Mouse (Mus musculus): ENCODE results near the gene Pfpl. TPM values are rescaled to one million over a fixed set of nuclear protein-coding genes. Genes with fewer than 3 reads are reported as not detected.
A peak's percentile ranks its signal among the peaks of the same experiment; 100 is the strongest.

Pfpl gene
- not detected in 2 replicates for polyA plus RNA-seq (2015; fragmentation: Nextera tagmentation; extraction: Ambion mirVana)

- no peak for DNase-seq (ENCODE audit: low spot score)
Observed at GRCm38 (mm10) chr19:12427605-12428004, at the start of gene Pfpl. Pfpl (plus strand) TSS chr19:12427905.

DNA sequence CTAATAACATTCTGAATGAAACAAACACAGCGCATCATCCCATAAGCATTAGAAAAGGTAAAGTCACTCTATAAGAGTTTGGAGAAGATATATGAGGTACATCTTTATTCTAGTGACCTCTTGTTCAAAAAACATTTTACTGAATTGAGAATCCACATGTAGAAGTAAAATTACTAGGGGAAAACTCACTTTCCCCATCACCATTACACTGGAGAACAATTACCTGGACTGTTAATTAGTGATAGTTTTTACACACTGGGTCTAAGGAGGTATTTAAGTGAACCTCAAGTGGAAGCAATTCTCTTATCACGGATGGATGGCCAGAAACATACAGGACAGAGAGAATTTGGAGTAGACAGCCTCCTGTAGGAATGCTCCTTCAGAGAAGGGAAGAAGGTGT lies 40.7 kb upstream of the Pfpl start, which contains the start of gene Olfr1440:
Olfr1440 (plus strand) TSS at position 301 of the 400 bp plus-strand sequence.
- DNase-seq (ENCODE audit: low spot score): no peak

- no peak for DNase-seq (ENCODE audit: low spot score)
Observed at GRCm38 (mm10) chr19:12413737-12414136, 14.0 kb upstream of the Pfpl start.

DNA sequence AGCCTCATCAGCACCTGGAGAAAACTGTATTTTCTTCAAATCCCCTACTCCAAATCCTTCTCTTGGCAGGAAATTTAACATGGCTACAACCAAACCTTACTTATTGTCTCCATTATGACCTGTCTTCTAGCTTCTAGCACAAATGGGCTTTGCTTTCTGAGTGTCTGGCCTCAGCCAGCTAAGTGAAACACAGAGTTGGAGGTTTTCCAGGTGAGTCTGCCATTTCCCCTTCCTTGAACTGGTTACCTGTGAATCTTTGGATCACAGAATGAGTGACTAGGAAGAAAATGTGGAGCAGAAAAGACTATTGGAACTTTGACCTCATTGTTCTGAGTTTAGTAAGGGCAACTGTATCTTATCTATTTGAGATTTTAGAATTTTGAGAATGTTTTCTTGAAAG lies 10.3 kb upstream of the Pfpl start, which contains the start of gene Olfr1441:
Olfr1441 (plus strand) TSS at position 73 of the 400 bp plus-strand sequence.
- DNase-seq (ENCODE audit: low spot score): no peak

GRCm38 (mm10) chr19:12418312-12418711 lies 9.4 kb upstream of the Pfpl start:
- DNase-seq (ENCODE audit: low spot score): no peak

DNA sequence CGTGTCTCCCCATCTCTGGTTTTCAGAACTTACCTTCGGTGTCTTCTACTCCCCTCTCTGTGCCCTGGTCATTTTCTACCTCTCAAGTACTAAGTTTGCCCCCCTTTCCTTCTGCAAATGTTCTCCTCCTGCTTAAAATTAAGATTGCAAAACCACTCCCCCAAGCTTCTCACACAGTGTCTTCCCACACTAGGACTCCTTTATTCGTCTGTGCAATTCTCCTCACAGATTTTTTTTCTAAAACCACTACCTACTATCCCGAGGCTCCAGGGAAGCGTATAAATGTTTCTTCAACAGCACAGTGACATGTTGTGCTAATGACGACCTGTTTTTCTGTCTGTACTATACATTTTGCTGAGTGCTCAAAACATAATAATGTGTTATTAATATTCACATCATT lies 7.2 kb upstream of the Pfpl start:
- no peak for DNase-seq (ENCODE audit: low spot score)

GRCm38 (mm10) chr19:12421680-12422079 lies 6.0 kb upstream of the Pfpl start:
- no peak for DNase-seq (ENCODE audit: low spot score)

DNA sequence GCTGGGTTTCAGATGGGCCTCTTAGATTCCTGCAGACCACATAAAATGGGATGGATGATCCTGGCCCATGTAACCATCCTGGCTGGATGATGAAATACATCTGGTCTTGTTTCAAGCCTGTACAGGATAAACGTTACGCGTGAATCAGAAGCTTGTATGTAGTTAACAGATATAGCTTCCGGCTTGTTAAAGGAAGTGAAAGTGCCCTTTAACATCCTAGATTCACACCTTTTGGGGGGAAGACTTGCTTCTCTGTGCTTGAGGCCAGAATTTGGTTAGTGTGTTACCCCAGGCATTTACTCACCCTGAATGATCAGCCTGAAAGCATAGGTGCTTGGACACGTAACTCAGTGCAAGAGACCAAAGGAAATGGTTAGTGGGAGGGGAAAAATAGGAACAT lies 604 bp upstream of the Pfpl start:
- DNase-seq (ENCODE audit: low spot score): no peak

DNA sequence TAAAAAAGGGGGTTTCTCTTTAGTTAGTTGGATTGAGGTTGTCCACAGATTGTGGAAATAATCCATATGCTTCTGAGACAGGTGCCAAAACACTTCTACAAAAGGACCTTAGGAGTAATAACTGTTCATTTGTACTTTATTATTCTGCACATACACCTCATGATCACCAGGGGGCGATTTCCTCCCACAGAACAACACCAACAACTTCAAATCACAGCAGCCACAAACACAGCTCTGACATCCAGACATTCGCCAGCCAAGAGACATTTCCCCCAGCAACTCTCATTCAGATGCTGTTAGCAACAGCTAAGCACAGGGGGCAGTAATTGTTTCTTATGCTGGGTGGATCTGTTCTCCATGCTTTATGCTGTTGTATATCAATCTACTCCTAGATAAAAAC lies 5.3 kb downstream of the Pfpl start:
- peak; percentile 11 for DNase-seq (ENCODE audit: low spot score)

- no peak for DNase-seq (ENCODE audit: low spot score)
Observed at GRCm38 (mm10) chr19:12435011-12435416, 7.3 kb downstream of the Pfpl start.

DNA sequence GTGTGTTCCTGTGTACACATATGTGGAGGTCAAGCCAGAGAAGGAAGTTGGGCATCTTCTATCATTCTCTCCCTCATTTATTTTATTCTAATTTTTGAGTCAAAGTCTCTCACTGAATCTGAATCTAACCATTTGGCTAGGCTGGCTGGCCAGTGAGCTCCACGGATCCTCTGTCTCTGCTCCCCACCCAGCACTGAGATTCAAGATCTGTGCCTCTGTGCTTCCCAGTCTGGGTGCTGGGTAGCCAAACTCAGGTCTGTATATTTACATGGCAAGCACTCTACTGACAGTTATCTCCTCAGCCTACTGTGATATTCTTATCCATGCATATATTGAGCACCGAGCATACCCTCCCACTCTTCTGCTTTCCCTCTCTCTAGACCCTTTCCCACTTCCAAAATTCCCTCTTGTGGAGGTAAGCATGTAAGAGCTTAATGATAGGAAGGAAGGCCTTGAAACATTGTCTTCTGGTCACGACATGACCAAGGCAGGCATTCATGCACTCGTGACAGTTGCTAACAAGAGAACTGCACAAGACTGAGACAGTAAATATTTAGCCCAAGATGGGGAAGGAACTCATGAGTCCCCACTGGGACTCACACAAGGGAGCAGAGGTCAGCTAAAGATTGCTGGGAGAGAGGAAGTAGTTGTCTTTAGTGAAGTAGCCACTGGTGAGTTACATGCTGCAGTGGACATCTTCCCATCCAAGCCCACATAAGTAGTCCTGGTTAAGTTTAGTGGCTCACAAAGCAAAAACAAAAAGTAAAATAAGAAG lies 8.2 kb downstream of the Pfpl start:
- no peak for DNase-seq (ENCODE audit: low spot score)

GRCm38 (mm10) chr19:12439581-12439980 lies 11.9 kb downstream of the Pfpl start:
- no peak for DNase-seq (ENCODE audit: low spot score)

GRCm38 (mm10) chr19:12440103-12440725 lies 12.5 kb downstream of the Pfpl start:
- DNase-seq (ENCODE audit: low spot score): no peak

DNA sequence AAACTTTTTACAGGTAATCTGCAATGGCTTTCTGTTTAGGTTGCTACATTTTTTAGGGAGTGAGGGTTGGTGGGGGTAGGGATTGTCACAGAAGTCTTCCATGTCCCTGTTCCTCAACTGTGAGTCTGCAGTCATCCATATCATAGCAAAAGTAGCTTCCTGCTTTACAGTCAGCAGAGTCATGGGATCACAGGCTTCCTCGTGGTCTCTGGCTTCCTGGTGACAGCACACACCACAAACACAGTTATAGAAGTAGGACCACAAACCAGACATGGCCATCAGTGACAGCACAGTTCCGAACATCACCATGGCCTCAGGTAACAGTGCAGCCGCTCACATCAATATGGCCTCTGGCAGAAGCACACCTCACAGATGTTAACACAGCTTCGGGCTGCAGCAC lies 14.9 kb downstream of the Pfpl start:
- no peak for DNase-seq (ENCODE audit: low spot score)

- DNase-seq (ENCODE audit: low spot score): no peak
Observed at GRCm38 (mm10) chr19:12445014-12445413, 17.3 kb downstream of the Pfpl start.

DNA sequence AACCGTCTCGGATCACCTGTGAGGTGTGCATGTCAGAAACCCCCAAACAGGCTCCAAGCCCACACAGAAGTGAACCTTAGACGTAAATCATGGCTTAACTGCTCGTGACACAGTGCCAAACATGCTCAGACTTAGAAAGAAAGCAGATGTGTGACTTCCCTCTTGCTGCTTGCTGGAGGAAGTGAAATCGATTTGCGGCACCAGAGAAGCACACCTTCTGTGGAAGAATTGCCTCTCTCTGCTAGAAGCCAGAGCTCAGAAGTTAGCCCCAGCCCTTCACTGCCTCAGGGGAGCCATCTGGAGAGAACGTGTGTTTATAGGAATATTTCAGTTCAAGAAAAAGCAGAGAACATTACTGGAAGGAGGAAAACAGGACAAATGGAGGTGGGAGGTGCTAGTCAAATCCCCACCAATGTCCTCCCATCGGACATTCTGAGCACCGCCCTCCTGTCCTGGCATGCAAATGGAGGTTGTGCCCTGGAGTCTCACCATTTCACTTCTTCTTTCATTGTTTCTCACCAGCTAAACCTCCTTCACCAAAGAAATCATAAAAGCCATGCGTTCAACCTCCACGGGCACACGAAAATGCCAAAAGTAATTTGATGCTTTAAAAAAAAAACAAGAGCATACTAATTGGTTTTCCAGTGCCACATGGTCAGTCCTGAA lies 29.8 kb downstream of the Pfpl start:
- no peak for DNase-seq (ENCODE audit: low spot score)

- DNase-seq (ENCODE audit: low spot score): no peak
Observed at GRCm38 (mm10) chr19:12459516-12459915, 31.8 kb downstream of the Pfpl start.

GRCm38 (mm10) chr19:12460282-12461249 lies 32.9 kb downstream of the Pfpl start, which contains the start of gene Mpeg1:
Mpeg1 (plus strand) TSS chr19:12460779.
- DNase-seq (ENCODE audit: low spot score): no peak

- no peak for DNase-seq (ENCODE audit: low spot score)
Observed at GRCm38 (mm10) chr19:12462851-12463721, 35.4 kb downstream of the Pfpl start.

GRCm38 (mm10) chr19:12463722-12464035 lies 36.0 kb downstream of the Pfpl start:
- no peak for DNase-seq (ENCODE audit: low spot score)

All from thymus, postnatal 0 days (tissue).